In the genomic region with DNA sequence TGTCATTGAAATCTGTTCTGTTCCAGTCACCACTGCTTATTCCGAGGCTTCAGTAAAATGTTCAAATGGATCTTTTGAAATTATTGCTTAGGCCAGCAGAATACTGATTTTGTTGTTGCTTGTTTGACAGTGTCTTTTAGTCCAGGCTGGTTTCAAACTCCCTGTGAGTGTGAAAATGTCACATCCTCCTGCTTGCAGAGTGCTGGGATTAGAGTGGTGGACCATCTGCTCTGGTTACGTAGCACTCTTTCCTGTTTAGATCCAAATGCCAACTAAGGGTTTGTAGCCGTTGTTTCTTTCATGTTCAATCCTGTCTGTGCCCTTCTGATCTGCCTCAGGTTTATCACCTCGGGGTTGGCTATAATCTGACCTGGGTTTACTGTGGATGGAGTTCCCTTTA, we compare ENCODE assay signal across 28 mouse cellular contexts.
"Had no signal": no experiment of that assay in that cellular context is flagged by ENCODE, and none has a peak within 500 bp of the region (broad histone marks: within the 10 kb centered on the region; RNA-seq: fewer than 3 reads in every experiment).

No protein-coding gene starts in this region.

- H3K36me3 ChIP-seq: heart, embryonic 13.5 days; heart, embryonic 15.5 days; hindbrain, embryonic 13.5 days; hindbrain, embryonic 15.5 days; kidney, embryonic 15.5 days; limb, embryonic 13.5 days; limb, embryonic 15.5 days; liver, embryonic 12.5 days had no signal

- H3K4me3 ChIP-seq: gastrocnemius, adult 2 months; heart, adult 2 months; heart, embryonic 13.5 days; heart, embryonic 15.5 days; hindbrain, embryonic 13.5 days; hindbrain, embryonic 15.5 days; kidney, embryonic 15.5 days; limb, embryonic 13.5 days; limb, embryonic 15.5 days; liver, embryonic 12.5 days had no signal

- H3K4me2 ChIP-seq: heart, embryonic 11.5 days; heart, embryonic 13.5 days; heart, embryonic 15.5 days; hindbrain, embryonic 13.5 days; hindbrain, embryonic 15.5 days; kidney, embryonic 15.5 days; limb, embryonic 13.5 days; limb, embryonic 15.5 days; liver, embryonic 12.5 days had no signal

- ATAC-seq: hindbrain, postnatal 0 days; intestine, embryonic 16.5 days; liver, embryonic 12.5 days had no signal

- H3K9me3 ChIP-seq: heart, embryonic 13.5 days; heart, embryonic 15.5 days; hindbrain, embryonic 13.5 days; hindbrain, embryonic 15.5 days; kidney, embryonic 15.5 days; limb, embryonic 13.5 days; limb, embryonic 15.5 days; liver, embryonic 12.5 days had no signal

- H3K4me1 ChIP-seq: heart, embryonic 13.5 days; heart, embryonic 15.5 days; hindbrain, embryonic 13.5 days; hindbrain, embryonic 15.5 days; kidney, embryonic 15.5 days; limb, embryonic 13.5 days; limb, embryonic 15.5 days; liver, embryonic 12.5 days had no signal

- H3K9ac ChIP-seq: heart, embryonic 13.5 days; heart, embryonic 15.5 days; hindbrain, embryonic 13.5 days; hindbrain, embryonic 15.5 days; kidney, embryonic 15.5 days; limb, embryonic 13.5 days; limb, embryonic 15.5 days; liver, embryonic 12.5 days; liver, embryonic 14.5 days had no signal

- H3K27ac ChIP-seq: gastrocnemius, adult 2 months; heart, adult 2 months; heart, embryonic 13.5 days; heart, embryonic 15.5 days; hindbrain, embryonic 13.5 days; hindbrain, embryonic 15.5 days; hindbrain, postnatal 0 days; kidney, embryonic 15.5 days; kidney, postnatal 0 days; limb, embryonic 13.5 days; limb, embryonic 15.5 days; liver, embryonic 12.5 days; liver, embryonic 14.5 days had no signal

- H3K27me3 ChIP-seq: heart, embryonic 13.5 days; heart, embryonic 15.5 days; hindbrain, embryonic 13.5 days; hindbrain, embryonic 15.5 days; kidney, embryonic 15.5 days; limb, embryonic 13.5 days; limb, embryonic 15.5 days; liver, embryonic 12.5 days had no signal

- DNase-seq: gastrocnemius, adult 2 months; gastrocnemius, postnatal 10 days; gastrocnemius, postnatal 25 days; heart, adult 11 months; heart, adult 2 months; heart, postnatal 14 days; heart, postnatal 36 days; kidney, adult 11 months; kidney, adult 2 months; kidney, adult 9 months; kidney, postnatal 14 days; kidney, postnatal 36 days; layer of hippocampus, adult 9-11 months; layer of hippocampus, postnatal 36 days; left cerebral cortex, postnatal 4 days had no signal
